Comparison of ENCODE assay signal across 8 mouse cellular contexts in genomic region chr12:78749378-78749801, GRCm38 (mm10). TPM values are rescaled to one million over a fixed set of nuclear protein-coding genes. Genes with fewer than 3 reads are reported as not detected.
DNase-seq lines count a peak whose midpoint lies in the region; ATAC-seq and TF ChIP-seq lines count a peak whose summit lies in the region.

No protein-coding gene starts in this region.

- no peak for TF ChIP-seq CTCF in forebrain, postnatal 0 days (IDR thresholded peaks at IDR 0.05; ENCODE audit: low read depth)

- peak; percentile 1 for ATAC-seq in activated CD4-positive, CD25-positive, alpha-beta regulatory T cell, adult 4 months
- peak; percentile 11 for ATAC-seq in forebrain, postnatal 0 days
- peak; percentile 36 for ATAC-seq in lung, embryonic 15.5 days (ENCODE audit: borderline replicate concordance, extremely low read depth, low FRiP score, low TSS enrichment)

- DNase-seq in cerebellum, adult 8-10 months = peak; percentile 56
- DNase-seq in forebrain, postnatal 0 days = peak; percentile 36
- peak; percentile 73 for DNase-seq in heart, postnatal 4 days
- DNase-seq in layer of hippocampus, adult 9-10 months (ENCODE audit: low spot score) = peak; percentile 11
- DNase-seq in ovary, postnatal 10 days (ENCODE audit: low spot score) = peak; percentile 51
- peak; percentile 57 to 68 for DNase-seq in urinary bladder, postnatal 4 days (ENCODE audit: low spot score in 2 of 2)

- no peaks in the 10 kb centered on the region for H3K27me3 ChIP-seq in forebrain, postnatal 0 days (ENCODE audit: insufficient read depth, low read length)
- peaks cover 4% of the 10 kb centered on the region; the same call in 1 of the 2 replicates for H3K27me3 ChIP-seq in lung, embryonic 15.5 days

- WGBS in forebrain, postnatal 0 days = under 1% methylated on average over 24 of the region's 25 CpGs
- under 1% methylated on average over 25 of the region's 25 CpGs for WGBS in lung, embryonic 15.5 days

- no peaks in the 10 kb centered on the region for H3K9me3 ChIP-seq in forebrain, postnatal 0 days (ENCODE audit: low read length)
- H3K9me3 ChIP-seq in lung, embryonic 15.5 days = no peaks in the 10 kb centered on the region

- peak overlapping the region; percentile 67 for H3K4me2 ChIP-seq in forebrain, postnatal 0 days (ENCODE audit: low read depth)
- peak overlapping the region; percentile 55 for H3K4me2 ChIP-seq in lung, embryonic 15.5 days

- no peaks in the 10 kb centered on the region for H3K4me1 ChIP-seq in forebrain, postnatal 0 days (ENCODE audit: insufficient read depth)
- H3K4me1 ChIP-seq in lung, embryonic 15.5 days = peaks cover 19% of the 10 kb centered on the region

- peak overlapping the region; percentile 74 for H3K27ac ChIP-seq in forebrain, postnatal 0 days (ENCODE audit: low read depth, low read length)
- H3K27ac ChIP-seq in lung, embryonic 15.5 days = peak overlapping the region; percentile 98

- H3K9ac ChIP-seq in forebrain, postnatal 0 days = peak overlapping the region; percentile 58
- H3K9ac ChIP-seq in lung, embryonic 15.5 days = peak overlapping the region; percentile 87

- H3K4me3 ChIP-seq in forebrain, postnatal 0 days (ENCODE audit: low read depth, low read length) = peak overlapping the region; percentile 84
- H3K4me3 ChIP-seq in lung, embryonic 15.5 days = peak overlapping the region; percentile 88

- no peaks in the 10 kb centered on the region for H3K36me3 ChIP-seq in forebrain, postnatal 0 days (ENCODE audit: insufficient read depth)
- H3K36me3 ChIP-seq in lung, embryonic 15.5 days = no peaks in the 10 kb centered on the region

RNA-seq across cellular contexts. Expression of gene Mpp5, which starts 0.7 kb away (rescaled TPM):
- polyA plus RNA-seq in activated CD4-positive, CD25-positive, alpha-beta regulatory T cell, adult 4 months (2017; shearing (Covaris generic)) = 10 to 100 TPM in 1 of 2 experiments, 1 to 10 TPM in 1; 9.7 to 11.7 TPM
- 11.8 and 14.7 TPM in 2 replicates for total RNA-seq in forebrain, postnatal 0 days (2014; rRNA removed)
- 4.9 and 10.8 TPM in 2 replicates for polyA plus RNA-seq in forebrain, postnatal 0 days (2015; fragmentation: Nextera tagmentation; extraction: Ambion mirVana)
- 10 to 100 TPM; 18.4 to 23.8 TPM for total RNA-seq in heart, postnatal 4 days (2021)
- 21.8 and 26.1 TPM in 2 replicates for polyA plus RNA-seq in lung, embryonic 15.5 days (2015; fragmentation: Nextera tagmentation; extraction: Ambion mirVana)

RNA-seq across cellular contexts. Expression of gene Fam71d, which starts 58.1 kb away (rescaled TPM):
- polyA plus RNA-seq in activated CD4-positive, CD25-positive, alpha-beta regulatory T cell, adult 4 months (2017; shearing (Covaris generic)) = not detected
- total RNA-seq in forebrain, postnatal 0 days (2014; rRNA removed) = 0.77 TPM in 1 of 2 replicates, not detected in the other
- polyA plus RNA-seq in forebrain, postnatal 0 days (2015; fragmentation: Nextera tagmentation; extraction: Ambion mirVana) = not detected in 2 replicates
- 1 to 10 TPM in 1 of 2 experiments, not detected in 1; 1.0 TPM for total RNA-seq in heart, postnatal 4 days (2021)
- polyA plus RNA-seq in lung, embryonic 15.5 days (2015; fragmentation: Nextera tagmentation; extraction: Ambion mirVana) = not detected in 2 replicates

Comparison
In these comparisons a context has a peak if more than half of its experiments do, and no peak if none do; other contexts are left out.
1. Peak in every context shown above with its lines: DNase-seq, ATAC-seq, H3K4me3 ChIP-seq and H3K27ac ChIP-seq.
2. DNase-seq: peak in every context shown above with its lines; median percentile 73 in heart, postnatal 4 days; 62 in urinary bladder, postnatal 4 days; 56 in cerebellum, adult 8-10 months; 51 in ovary, postnatal 10 days; 36 in forebrain, postnatal 0 days; 11 in layer of hippocampus, adult 9-10 months.